Mouse (Mus musculus) T-helper 17 cell (primary cell): ENCODE data around the gene Brdt.

Experiments
- in situ Hi-C, 2 experiments: fragments of 300-600 bp; cut with MboI, MseI; formaldehyde crosslinking; loops; 1 replicate in 1 of 2; 2 replicates in 1 of 2; pipeline ENCODE4 v1.15.1; 2025; ENCODE audit warnings: high pct_unique_total_duplicates in 2 of 2

Gene Brdt

GRCm38 (mm10) chr5:107410305-107410704, 79.3 kb downstream of the Brdt start:
- in situ Hi-C loops = no loop called here

GRCm38 (mm10) chr5:107411326-107411725, 80.4 kb downstream of the Brdt start:
- in situ Hi-C loops = no loop called here

- in situ Hi-C loops = no loop called here
Observed at GRCm38 (mm10) chr5:107412285-107412684, 81.3 kb downstream of the Brdt start.

- in situ Hi-C loops = no loop called here
Observed at GRCm38 (mm10) chr5:107415098-107415497, 84.1 kb downstream of the Brdt start.

GRCm38 (mm10) chr5:107421676-107422075, 90.7 kb downstream of the Brdt start:
- in situ Hi-C loops = no loop called here

- in situ Hi-C loops = no loop called here
Observed at GRCm38 (mm10) chr5:107431249-107431648, 100.3 kb downstream of the Brdt start, which contains the start of gene Lpcat2b. Gene Lpcat2b (plus strand): TSS chr5:107431549.

GRCm38 (mm10) chr5:107434001-107434400, 103.0 kb downstream of the Brdt start:
- in situ Hi-C loops = no loop called here

GRCm38 (mm10) chr5:107436185-107436584, 105.2 kb downstream of the Brdt start:
- in situ Hi-C loops = no loop called here
